Mouse (Mus musculus) c-Kit-positive CD71-negative TER-119-negative erythroid progenitor cells, embryonic 14.5 days (primary cell): ENCODE measurements around the gene Dnm1.
"Not testable (repeated sequence)": the region's sequence is repeated elsewhere in the genome, so short reads cannot be mapped to it uniquely, and the experiment has no call there.

ENCODE experiments used
- DNase-seq: peaks from one replicate; pipeline ENCODE4 v3.0.0-alpha.2; 2013; ENCODE audit warnings: low read depth

Gene Dnm1

GRCm38 (mm10) chr2:32353007-32353542 lies at the start of gene Dnm1:
Gene Dnm1 (minus strand): TSS chr2:32353338.
- DNase-seq, result peak; percentile 78

GRCm38 (mm10) chr2:32396695-32397094 lies 43.6 kb upstream of the Dnm1 start:
- DNase-seq, result no peak

GRCm38 (mm10) chr2:32395946-32396621 lies 42.9 kb upstream of the Dnm1 start:
- peak; percentile 82 for DNase-seq

GRCm38 (mm10) chr2:32395484-32395945 lies 42.4 kb upstream of the Dnm1 start, which contains the start of gene Ptges2:
Gene Ptges2 (plus strand): TSS chr2:32395896.
- DNase-seq, result peak; percentile 90

DNA sequence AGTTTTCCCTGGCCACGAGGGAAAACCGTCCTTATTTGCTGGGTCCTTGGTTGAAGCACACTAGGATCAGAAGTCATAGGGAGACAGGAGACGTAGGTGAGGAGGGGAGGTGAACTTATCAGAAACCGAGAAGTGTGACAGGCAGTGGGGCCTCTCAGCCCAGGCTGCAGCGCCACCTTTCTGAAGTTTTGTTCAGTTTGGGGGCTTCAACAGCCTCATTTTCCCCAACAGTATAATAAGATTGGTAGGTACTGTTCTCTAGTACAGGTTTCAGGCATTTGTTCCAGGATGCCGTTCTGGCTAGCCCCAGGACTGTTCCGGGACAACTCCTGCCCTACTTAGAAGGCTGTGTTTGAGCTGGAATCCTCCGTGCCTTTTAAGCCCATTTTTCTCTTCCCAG lies 41.8 kb upstream of the Dnm1 start:
- peak; percentile 63 for DNase-seq

- no peak for DNase-seq
Observed at GRCm38 (mm10) chr2:32392063-32392462, 38.9 kb upstream of the Dnm1 start.

DNA sequence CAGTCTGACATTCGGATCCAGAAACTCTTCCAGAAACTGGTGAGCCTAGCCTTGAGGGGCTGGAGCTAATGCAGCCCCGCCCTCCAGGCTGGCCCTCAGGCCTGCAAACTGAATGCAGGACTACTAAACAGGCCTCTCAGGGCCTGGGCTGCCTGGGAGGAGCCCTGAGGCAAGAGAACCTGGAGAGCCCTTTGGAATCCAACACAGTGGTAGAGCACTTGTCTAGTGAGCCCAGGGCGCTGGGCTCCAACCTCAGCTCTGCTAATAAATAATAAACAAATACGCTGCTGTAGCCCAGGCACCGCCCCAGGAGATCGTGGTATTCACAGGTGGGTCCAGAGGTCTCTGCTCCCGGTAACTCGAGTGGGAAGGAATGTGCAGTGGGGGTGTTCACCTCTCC lies 37.7 kb upstream of the Dnm1 start:
- DNase-seq, result no peak

GRCm38 (mm10) chr2:32389157-32389556 lies 36.0 kb upstream of the Dnm1 start:
- DNase-seq, result no peak

GRCm38 (mm10) chr2:32387706-32388490 lies 34.8 kb upstream of the Dnm1 start, which contains the start of gene Lcn2:
Gene Lcn2 (minus strand): TSS chr2:32388252.
- no peak for DNase-seq

- DNase-seq, result no peak
Observed at GRCm38 (mm10) chr2:32382689-32383088, 29.6 kb upstream of the Dnm1 start.

- peak; percentile 96 for DNase-seq
Observed at GRCm38 (mm10) chr2:32381775-32382223, 28.7 kb upstream of the Dnm1 start, which contains the start of gene 1110008P14Rik. Gene 1110008P14Rik (minus strand): TSS chr2:32381938.

- no peak for DNase-seq
Observed at GRCm38 (mm10) chr2:32381141-32381774, 28.1 kb upstream of the Dnm1 start.

GRCm38 (mm10) chr2:32380001-32380500 lies 26.9 kb upstream of the Dnm1 start:
- no peak for DNase-seq

- no peak for DNase-seq
Observed at GRCm38 (mm10) chr2:32376963-32377362, 23.8 kb upstream of the Dnm1 start.

- DNase-seq, result no peak
Observed at GRCm38 (mm10) chr2:32375317-32375940, 22.3 kb upstream of the Dnm1 start.

- DNase-seq, result no peak
Observed at GRCm38 (mm10) chr2:32374191-32374590, 21.1 kb upstream of the Dnm1 start.

GRCm38 (mm10) chr2:32367315-32367714 lies 14.2 kb upstream of the Dnm1 start:
- no peak for DNase-seq

GRCm38 (mm10) chr2:32364121-32364520 lies 11.0 kb upstream of the Dnm1 start:
- DNase-seq, result no peak

GRCm38 (mm10) chr2:32363376-32364106 lies 10.4 kb upstream of the Dnm1 start:
- DNase-seq, result no peak

DNA sequence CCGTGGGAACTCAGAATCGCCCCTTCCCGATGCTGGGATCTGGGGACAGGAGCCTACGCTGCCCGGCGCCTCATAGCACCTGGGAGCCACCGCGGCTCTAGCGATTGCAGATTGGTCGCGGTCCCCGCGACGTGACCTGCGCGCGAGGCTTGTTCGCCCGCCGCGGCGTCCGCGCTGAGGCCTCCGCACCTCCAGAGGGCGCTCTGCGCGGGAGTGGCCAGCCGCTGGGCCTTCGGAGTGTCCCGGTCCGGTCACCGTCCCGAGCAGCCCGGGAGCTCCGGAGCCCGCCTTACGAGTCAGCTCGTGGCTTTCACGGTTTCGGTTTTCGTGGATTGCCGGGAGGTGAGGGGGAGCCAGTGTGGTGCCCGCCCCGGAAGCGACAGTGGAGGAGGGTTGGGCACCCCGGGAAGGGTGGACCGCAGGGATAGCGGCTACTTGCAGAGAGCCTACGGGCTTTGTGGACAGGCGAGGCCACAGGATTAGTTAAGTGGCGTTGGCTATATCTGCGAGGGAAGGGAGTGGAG lies 9.7 kb upstream of the Dnm1 start:
- DNase-seq, result peak; percentile 76

DNA sequence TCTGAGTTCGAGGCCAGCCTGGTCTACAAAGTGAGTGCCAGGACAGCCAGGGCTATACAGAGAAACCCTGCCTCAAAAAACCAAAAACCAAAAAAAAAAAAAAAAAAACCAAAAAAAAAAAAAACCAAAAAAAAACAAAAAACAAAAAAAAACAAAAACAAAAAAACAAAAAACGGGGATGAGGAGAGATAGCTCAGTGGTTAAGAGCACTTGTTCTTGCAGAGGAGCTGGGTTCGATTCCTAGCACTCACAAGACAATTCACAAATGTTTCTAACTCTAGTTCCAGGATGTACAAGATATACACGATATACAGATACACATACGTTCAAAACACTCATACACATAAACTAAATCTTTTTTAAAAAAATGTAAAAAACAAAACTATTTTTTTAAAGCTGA lies 9.1 kb upstream of the Dnm1 start:
- not testable (repeated sequence) for DNase-seq
